ENCODE assay signal across 10 mouse cellular contexts in genomic region chr10:8759228-8759627, GRCm38 (mm10).
DNase-seq lines count a peak whose midpoint lies in the region; ATAC-seq lines count a peak whose summit lies in the region.
"Had no signal": no experiment of that assay in that cellular context is flagged by ENCODE, and none has a peak within 500 bp of the region (broad histone marks: within the 10 kb centered on the region; RNA-seq: fewer than 3 reads in every experiment).

No protein-coding gene starts in this region.

- no peak overlapping the region for H3K4me3 ChIP-seq in neural tube, embryonic 12.5 days
- H3K4me3 ChIP-seq in forebrain, embryonic 14.5 days (ENCODE audit: low read depth, low read length) = no peak overlapping the region

- peak; percentile 98 to 99 for ATAC-seq in hematopoietic stem cell, adult 5-6 weeks (replicated peaks in 1 of 2; ENCODE audit: insufficient read depth in 1 of 2, low FRiP score in 2 of 2, low TSS enrichment in 1 of 2, low read depth in 1 of 2, poor library complexity in 2 of 2, severe bottlenecking in 2 of 2)
- ATAC-seq in neural tube, embryonic 12.5 days (ENCODE audit: low FRiP score, low read depth) = no peak
- no peak for ATAC-seq in forebrain, embryonic 14.5 days
- ATAC-seq: forebrain, embryonic 16.5 days had no signal

- peak overlapping the region; percentile 59 for H3K4me2 ChIP-seq in neural tube, embryonic 12.5 days (replicated peaks)
- no peak overlapping the region for H3K4me2 ChIP-seq in forebrain, embryonic 14.5 days (ENCODE audit: low read length)

- WGBS in neural tube, embryonic 12.5 days = 87% methylated on average over 7 of the region's 7 CpGs
- WGBS in forebrain, embryonic 14.5 days = 86% methylated on average over 7 of the region's 7 CpGs

- no peaks in the 10 kb centered on the region for H3K9me3 ChIP-seq in neural tube, embryonic 12.5 days
- no peaks in the 10 kb centered on the region for H3K9me3 ChIP-seq in forebrain, embryonic 14.5 days (replicated peaks; ENCODE audit: control insufficient read depth, low read length)

- intact Hi-C loops in heart, postnatal 25 days (cut with DNase I) = no loop called here

- H3K36me3 ChIP-seq in neural tube, embryonic 12.5 days = peaks cover 8% of the 10 kb centered on the region; the same call in 1 of the 2 replicates
- no peaks in the 10 kb centered on the region for H3K36me3 ChIP-seq in forebrain, embryonic 14.5 days (ENCODE audit: control insufficient read depth, insufficient read depth, low read length)

- peaks cover 64% of the 10 kb centered on the region for H3K4me1 ChIP-seq in neural tube, embryonic 12.5 days
- peaks cover 31% of the 10 kb centered on the region for H3K4me1 ChIP-seq in forebrain, embryonic 14.5 days (ENCODE audit: control insufficient read depth, insufficient read depth, low read length)

- no peak overlapping the region for H3K27ac ChIP-seq in neural tube, embryonic 12.5 days
- H3K27ac ChIP-seq in forebrain, embryonic 14.5 days (ENCODE audit: low read depth, low read length) = no peak overlapping the region

- no peaks in the 10 kb centered on the region for H3K27me3 ChIP-seq in neural tube, embryonic 12.5 days (replicated peaks)
- no peaks in the 10 kb centered on the region for H3K27me3 ChIP-seq in forebrain, embryonic 14.5 days (replicated peaks; ENCODE audit: control insufficient read depth, insufficient read depth, low read length)

- H3K9ac ChIP-seq in neural tube, embryonic 12.5 days = no peak overlapping the region
- no peak overlapping the region for H3K9ac ChIP-seq in forebrain, embryonic 14.5 days (ENCODE audit: low read length)

- peak; percentile 97 for DNase-seq in heart, adult 11 months
- no peak for DNase-seq in heart, postnatal 25 days (ENCODE audit: low spot score)
- peak; percentile 46 for DNase-seq in lung, postnatal 36 days
- DNase-seq in lung, postnatal 4 days = no peak
- no peak for DNase-seq in forebrain, embryonic 14.5 days (ENCODE audit: low spot score)
- no peak for DNase-seq in right cerebral cortex, postnatal 25 days
- DNase-seq: spleen, adult 18-20 months had no signal

Comparison
In these comparisons a context has a peak if more than half of its experiments do, and no peak if none do; other contexts are left out.
1. DNase-seq: peak in heart, adult 11 months (single experiment) and lung, postnatal 36 days (single experiment); none in heart, postnatal 25 days (single experiment), lung, postnatal 4 days (0 of 2), forebrain, embryonic 14.5 days (single experiment) and right cerebral cortex, postnatal 25 days (single experiment).
2. ATAC-seq: peak in hematopoietic stem cell, adult 5-6 weeks (2 of 2); none in neural tube, embryonic 12.5 days (single experiment) and forebrain, embryonic 14.5 days (single experiment).